Mouse (Mus musculus) lung, adult 2 months (tissue): ENCODE data around the gene Sorbs2. TPM values are rescaled to one million over a fixed set of nuclear protein-coding genes. Genes with fewer than 3 reads are reported as not detected.

Experiments used
- DNase-seq: peaks from one replicate; pipeline ENCODE4 v3.0.0; 2022
- H3K4me1 ChIP-seq: fragments of 200-500 bp; 2 replicates; pipeline ENCODE4 v1.6.1; 2011; ENCODE audit warnings: low read length; ENCODE audit not compliant: control insufficient read depth, insufficient read depth
- H3K4me3 ChIP-seq: fragments of 200-500 bp; replicated peaks from 2 replicates; pipeline ENCODE3; 2011; ENCODE audit warnings: low read depth, mild to moderate bottlenecking, control low read depth, low read length; ENCODE audit errors: extremely low read depth
- CTCF ChIP-seq: fragments of 200-500 bp; IDR thresholded peaks from 2 replicates; pipeline ENCODE4 v1.5.1; 2011; ENCODE audit warnings: mild to moderate bottlenecking, low read length, control low read depth; ENCODE audit not compliant: insufficient read depth
- POLR2A ChIP-seq: fragments of 200-500 bp; IDR thresholded peaks from 2 replicates; pipeline ENCODE4 v1.6.1; 2011; ENCODE audit warnings: low read depth, mild to moderate bottlenecking, control low read depth, low read length, borderline replicate concordance; ENCODE audit errors: extremely low read depth
- WGBS: fragments of 180-500 bp; shearing (Covaris S2); methylation state at CpG from one replicate; pipeline ENCODE4 v1.1.7; 2018; 5-methylcytosine and 5-hydroxymethylcytosine counted together
- polyA plus RNA-seq: library from polyadenylated mRNA; depleted of rRNA; stranded (reverse); fragments of >200 nt; gene quantifications from 2 replicates; pipeline ENCODE4 v1.2.3, GENCODE M21; 2012; rRNA removed

Sorbs2 gene
- polyA plus RNA-seq, 1 experiment: 10.1 TPM

- 92% methylated on average over 5 of the region's 5 CpGs for WGBS
- DNase-seq: no peak
- TF ChIP-seq CTCF (no peak), POLR2A (no peak)
- H3K4me3 ChIP-seq: no peak overlapping the region
- H3K4me1 ChIP-seq: peaks cover 6% of the 10 kb centered on the region; the same call in 1 of the 2 replicates
Observed at GRCm38 (mm10) chr8:45876397-45876796, 368.8 kb downstream of the Sorbs2 start.

Other genes starting within 250 kb of the Sorbs2 start
- gene F11, start 245.8 kb upstream of the Sorbs2 start, polyA plus RNA-seq: 0.05 and 0.29 TPM in 2 replicates
- 0.16 and 0.19 TPM in 2 replicates for gene Klkb1, start 212.9 kb upstream of the Sorbs2 start, polyA plus RNA-seq
- 0.11 TPM in 1 of 2 replicates, not detected in the other for gene Gm45753, start 199.3 kb upstream of the Sorbs2 start, polyA plus RNA-seq
- gene Cyp4v3, start 174.6 kb upstream of the Sorbs2 start, polyA plus RNA-seq: 7.4 and 9.7 TPM in 2 replicates
- gene Fam149a, start 125.5 kb upstream of the Sorbs2 start, polyA plus RNA-seq: 10.7 and 10.9 TPM in 2 replicates
- gene Tlr3, start 96.7 kb upstream of the Sorbs2 start, polyA plus RNA-seq: 5.3 and 6.8 TPM in 2 replicates